Mouse (Mus musculus): ENCODE results near the gene Ncln. TPM values are rescaled to one million over a fixed set of nuclear protein-coding genes. Genes with fewer than 3 reads are reported as not detected.

Gene Ncln
- polyA plus RNA-seq, 1 experiment from 2014 or later = 61.3 TPM

DNA sequence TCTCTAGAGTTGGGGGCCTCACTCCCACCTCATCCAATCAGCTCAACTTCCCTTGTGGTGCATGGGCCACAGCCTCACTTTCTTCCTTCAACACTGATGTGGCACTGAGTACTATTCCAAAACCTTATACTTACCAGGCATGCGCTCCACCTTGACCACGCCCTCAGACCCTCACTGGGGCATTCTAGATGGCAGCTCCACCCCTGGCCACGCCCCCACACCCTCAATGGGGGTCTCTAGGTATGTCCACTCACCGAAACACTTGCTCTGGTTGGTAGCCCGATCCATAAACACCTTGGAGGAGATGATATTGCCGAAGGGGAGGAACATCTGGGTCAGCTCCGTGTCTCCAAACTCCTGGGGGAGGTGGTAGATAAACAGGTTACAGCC, 33.8 kb downstream of the Ncln start:
- no peak overlapping the region for H3K9ac ChIP-seq (ENCODE audit: low read depth, low read length)
- no peaks in the 10 kb centered on the region for H3K27me3 ChIP-seq (ENCODE audit: control insufficient read depth, insufficient read depth, low read depth, low read length)
- no peaks in the 10 kb centered on the region for H3K9me3 ChIP-seq (replicated peaks; ENCODE audit: control insufficient read depth, low read length, poor library complexity, severe bottlenecking)
- no peak overlapping the region for H3K27ac ChIP-seq (ENCODE audit: low read length)
- H3K4me3 ChIP-seq (ENCODE audit: low read depth, low read length) = no peak overlapping the region
- ATAC-seq = no peak
- H3K4me2 ChIP-seq (ENCODE audit: low read length) = no peak overlapping the region
- peaks cover 10% of the 10 kb centered on the region for H3K36me3 ChIP-seq (ENCODE audit: control insufficient read depth, insufficient read depth, low read length)
- WGBS = 44% methylated on average over 7 of the region's 7 CpGs
- H3K4me1 ChIP-seq (ENCODE audit: control insufficient read depth, insufficient read depth, low read length) = peaks cover 6% of the 10 kb centered on the region; the same call in 1 of the 2 replicates

DNA sequence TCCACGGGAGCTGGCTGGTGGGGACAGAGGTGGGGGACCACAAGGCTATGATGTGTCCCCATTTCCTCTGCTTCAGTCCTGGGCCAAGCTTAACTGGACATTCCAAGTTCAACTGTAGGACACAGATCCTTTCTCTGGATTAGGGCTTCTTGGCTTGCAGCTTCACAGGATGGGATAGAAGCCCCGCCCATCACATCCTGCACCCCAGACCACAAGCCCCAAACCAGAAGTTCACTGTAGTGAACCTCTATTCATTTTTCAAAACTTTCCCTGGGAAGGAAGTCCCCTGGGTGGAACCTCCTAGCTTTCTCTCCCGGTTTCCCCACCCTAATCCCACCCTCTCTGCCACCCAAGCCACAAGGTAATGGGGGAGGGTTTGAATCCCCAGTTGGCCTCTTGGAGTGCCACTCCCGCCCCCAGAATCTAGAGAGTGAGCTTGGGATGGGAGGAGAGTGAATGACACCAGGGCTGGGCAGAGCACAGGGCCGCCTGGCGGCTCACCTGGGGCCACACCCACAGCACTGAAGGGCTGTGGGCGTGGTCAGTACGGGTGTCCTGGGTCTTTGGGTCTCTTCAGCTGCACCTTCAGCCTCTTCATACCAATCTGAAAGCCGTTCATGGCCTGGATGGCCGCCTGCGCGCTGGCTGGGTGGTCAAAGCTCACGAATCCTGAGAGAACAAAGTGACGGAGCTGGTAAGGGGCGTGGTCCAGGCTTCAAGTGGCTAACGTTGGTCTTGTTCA, 34.3 kb downstream of the Ncln start:
- H3K4me2 ChIP-seq (ENCODE audit: low read length) = no peak overlapping the region
- 14% methylated on average over 16 of the region's 16 CpGs for WGBS
- no peak overlapping the region for H3K4me3 ChIP-seq (ENCODE audit: low read depth, low read length)
- H3K9ac ChIP-seq (ENCODE audit: low read depth, low read length) = no peak overlapping the region
- H3K27me3 ChIP-seq (ENCODE audit: control insufficient read depth, insufficient read depth, low read depth, low read length) = no peaks in the 10 kb centered on the region
- H3K27ac ChIP-seq (ENCODE audit: low read length) = no peak overlapping the region
- H3K4me1 ChIP-seq (ENCODE audit: control insufficient read depth, insufficient read depth, low read length) = peaks cover 6% of the 10 kb centered on the region; the same call in 1 of the 2 replicates
- no peak for ATAC-seq
- no peaks in the 10 kb centered on the region for H3K9me3 ChIP-seq (replicated peaks; ENCODE audit: control insufficient read depth, low read length, poor library complexity, severe bottlenecking)
- H3K36me3 ChIP-seq (ENCODE audit: control insufficient read depth, insufficient read depth, low read length) = peaks cover 6% of the 10 kb centered on the region

DNA sequence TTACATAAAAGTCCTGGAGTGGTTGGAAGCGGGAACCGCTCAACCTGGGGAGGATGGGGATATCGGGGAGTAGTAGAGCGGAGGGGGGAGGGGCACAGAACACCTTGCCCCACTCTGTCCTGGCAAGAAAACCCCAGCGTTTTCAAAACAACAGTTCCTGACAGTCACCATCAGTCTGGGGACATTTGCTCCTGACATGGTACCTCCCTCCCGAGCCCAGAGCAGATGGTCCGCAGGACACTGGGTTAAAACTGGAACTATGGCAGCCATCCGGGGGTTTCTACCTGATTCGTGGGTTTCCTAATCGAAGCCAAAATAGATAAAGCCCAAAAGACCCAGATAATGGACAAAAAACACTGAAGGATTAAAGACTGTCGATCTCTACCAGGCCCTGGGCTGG, 35.2 kb downstream of the Ncln start:
- Histone ChIP-seq H3K36me3 (ENCODE audit: control insufficient read depth, insufficient read depth, low read length) (peaks cover 3% of the 10 kb centered on the region; the same call in 1 of the 2 replicates), H3K4me2 (ENCODE audit: low read length) (no peak overlapping the region), H3K4me3 (ENCODE audit: low read depth, low read length) (no peak overlapping the region), H3K9ac (ENCODE audit: low read depth, low read length) (no peak overlapping the region), H3K4me1 (ENCODE audit: control insufficient read depth, insufficient read depth, low read length) (peaks cover 6% of the 10 kb centered on the region; the same call in 1 of the 2 replicates), H3K27me3 (ENCODE audit: control insufficient read depth, insufficient read depth, low read depth, low read length) (peaks cover 6% of the 10 kb centered on the region), H3K27ac (ENCODE audit: low read length) (no peak overlapping the region), H3K9me3 (replicated peaks; ENCODE audit: control insufficient read depth, low read length, poor library complexity, severe bottlenecking) (no peaks in the 10 kb centered on the region)
- ATAC-seq = no peak
- 48% methylated on average over 11 of the region's 11 CpGs for WGBS

- WGBS = 33% methylated on average over 20 of the region's 20 CpGs
- Histone ChIP-seq H3K9me3 (replicated peaks; ENCODE audit: control insufficient read depth, low read length, poor library complexity, severe bottlenecking) (no peaks in the 10 kb centered on the region), H3K9ac (ENCODE audit: low read depth, low read length) (no peak overlapping the region), H3K4me2 (ENCODE audit: low read length) (no peak overlapping the region), H3K27ac (ENCODE audit: low read length) (no peak overlapping the region), H3K36me3 (ENCODE audit: control insufficient read depth, insufficient read depth, low read length) (peaks cover 3% of the 10 kb centered on the region; the same call in 1 of the 2 replicates), H3K27me3 (ENCODE audit: control insufficient read depth, insufficient read depth, low read depth, low read length) (peaks cover 9% of the 10 kb centered on the region), H3K4me3 (ENCODE audit: low read depth, low read length) (no peak overlapping the region), H3K4me1 (ENCODE audit: control insufficient read depth, insufficient read depth, low read length) (peaks cover 6% of the 10 kb centered on the region; the same call in 1 of the 2 replicates)
- no peak for ATAC-seq
These were observed 35.7 kb downstream of the Ncln start for GRCm38 (mm10) chr10:81460471-81460870.

DNA sequence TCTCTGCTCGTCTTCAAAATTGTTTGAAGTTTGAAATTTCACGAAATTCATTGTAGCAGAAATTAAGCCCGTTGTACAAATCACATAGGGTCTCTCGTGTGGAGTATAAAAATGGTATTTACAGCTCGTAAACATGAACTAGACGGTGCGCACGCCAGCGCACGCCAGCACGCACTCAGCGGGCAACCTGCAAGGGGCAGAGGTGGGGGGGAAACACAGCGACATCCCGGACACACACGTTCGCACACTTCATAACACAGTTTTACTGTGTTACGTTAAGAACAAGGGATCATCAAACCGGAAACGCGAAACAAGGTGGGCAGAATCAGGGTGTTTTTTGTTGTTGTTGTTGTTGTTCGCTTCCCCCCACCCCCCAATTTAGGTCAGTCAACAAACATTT, 36.8 kb downstream of the Ncln start:
- H3K4me1 ChIP-seq (ENCODE audit: control insufficient read depth, insufficient read depth, low read length) = peaks cover 2% of the 10 kb centered on the region; the same call in 1 of the 2 replicates
- H3K4me2 ChIP-seq (ENCODE audit: low read length) = no peak overlapping the region
- ATAC-seq = no peak
- no peak overlapping the region for H3K27ac ChIP-seq (ENCODE audit: low read length)
- H3K9ac ChIP-seq (ENCODE audit: low read depth, low read length) = no peak overlapping the region
- H3K27me3 ChIP-seq (ENCODE audit: control insufficient read depth, insufficient read depth, low read depth, low read length) = peaks cover 19% of the 10 kb centered on the region
- WGBS = 73% methylated on average over 21 of the region's 21 CpGs
- peaks cover 3% of the 10 kb centered on the region; the same call in 1 of the 2 replicates for H3K36me3 ChIP-seq (ENCODE audit: control insufficient read depth, insufficient read depth, low read length)
- H3K9me3 ChIP-seq (replicated peaks; ENCODE audit: control insufficient read depth, low read length, poor library complexity, severe bottlenecking) = no peaks in the 10 kb centered on the region
- H3K4me3 ChIP-seq (ENCODE audit: low read depth, low read length) = no peak overlapping the region

- no peak overlapping the region for H3K9ac ChIP-seq (ENCODE audit: low read depth, low read length)
- no peaks in the 10 kb centered on the region for H3K9me3 ChIP-seq (replicated peaks; ENCODE audit: control insufficient read depth, low read length, poor library complexity, severe bottlenecking)
- WGBS = 86% methylated on average over 6 of the region's 6 CpGs
- H3K4me3 ChIP-seq (ENCODE audit: low read depth, low read length) = no peak overlapping the region
- H3K36me3 ChIP-seq (ENCODE audit: control insufficient read depth, insufficient read depth, low read length) = peaks cover 3% of the 10 kb centered on the region; the same call in 1 of the 2 replicates
- no peaks in the 10 kb centered on the region for H3K4me1 ChIP-seq (ENCODE audit: control insufficient read depth, insufficient read depth, low read length)
- no peak overlapping the region for H3K4me2 ChIP-seq (ENCODE audit: low read length)
- no peak for ATAC-seq
- no peak overlapping the region for H3K27ac ChIP-seq (ENCODE audit: low read length)
- H3K27me3 ChIP-seq (ENCODE audit: control insufficient read depth, insufficient read depth, low read depth, low read length) = peaks cover 29% of the 10 kb centered on the region
These were observed 37.9 kb downstream of the Ncln start for GRCm38 (mm10) chr10:81458267-81458666.

DNA sequence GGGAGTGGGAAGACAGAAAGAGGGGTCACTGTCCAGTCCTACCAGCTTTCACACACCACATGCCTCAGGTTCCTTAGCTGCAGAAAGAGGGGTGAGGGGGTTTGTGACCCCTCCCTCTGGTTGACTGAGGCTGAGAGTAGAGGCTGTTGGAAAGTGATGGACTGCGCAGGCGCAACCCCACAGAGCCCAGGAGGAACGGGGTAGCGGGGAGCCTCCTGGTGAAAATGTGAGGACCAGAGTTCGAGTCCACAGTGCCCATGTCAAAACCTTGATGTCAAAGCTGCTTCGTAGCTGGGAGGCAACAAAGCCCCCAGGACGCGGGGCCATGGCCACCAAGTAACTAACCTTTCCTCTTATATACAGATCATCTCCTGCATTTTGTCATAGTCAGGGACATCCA, 38.6 kb downstream of the Ncln start:
- Histone ChIP-seq H3K9me3 (replicated peaks; ENCODE audit: control insufficient read depth, low read length, poor library complexity, severe bottlenecking) (no peaks in the 10 kb centered on the region), H3K36me3 (ENCODE audit: control insufficient read depth, insufficient read depth, low read length) (peaks cover 3% of the 10 kb centered on the region; the same call in 1 of the 2 replicates), H3K4me1 (ENCODE audit: control insufficient read depth, insufficient read depth, low read length) (no peaks in the 10 kb centered on the region), H3K4me3 (ENCODE audit: low read depth, low read length) (no peak overlapping the region), H3K27me3 (ENCODE audit: control insufficient read depth, insufficient read depth, low read depth, low read length) (peaks cover 35% of the 10 kb centered on the region), H3K9ac (ENCODE audit: low read depth, low read length) (no peak overlapping the region), H3K4me2 (ENCODE audit: low read length) (no peak overlapping the region), H3K27ac (ENCODE audit: low read length) (no peak overlapping the region)
- 82% methylated on average over 8 of the region's 8 CpGs for WGBS
- no peak for ATAC-seq

GRCm38 (mm10) chr10:81456983-81457563, 39.1 kb downstream of the Ncln start:
- Histone ChIP-seq H3K27me3 (ENCODE audit: control insufficient read depth, insufficient read depth, low read depth, low read length) (peaks cover 40% of the 10 kb centered on the region), H3K9me3 (replicated peaks; ENCODE audit: control insufficient read depth, low read length, poor library complexity, severe bottlenecking) (no peaks in the 10 kb centered on the region), H3K4me1 (ENCODE audit: control insufficient read depth, insufficient read depth, low read length) (no peaks in the 10 kb centered on the region), H3K4me3 (ENCODE audit: low read depth, low read length) (no peak overlapping the region), H3K4me2 (ENCODE audit: low read length) (no peak overlapping the region), H3K27ac (ENCODE audit: low read length) (no peak overlapping the region), H3K36me3 (ENCODE audit: control insufficient read depth, insufficient read depth, low read length) (no peaks in the 10 kb centered on the region), H3K9ac (ENCODE audit: low read depth, low read length) (no peak overlapping the region)
- WGBS = 56% methylated on average over 12 of the region's 12 CpGs
- no peak for ATAC-seq

GRCm38 (mm10) chr10:81455181-81455895, 40.9 kb downstream of the Ncln start, which contains the start of gene Nfic:
Nfic (minus strand) TSS chr10:81455635.
- no peak within 1 kb of the TSS for H3K4me3 ChIP-seq (ENCODE audit: low read depth, low read length)
- no peak within 1 kb of the TSS for H3K9ac ChIP-seq (ENCODE audit: low read depth, low read length)
- peaks cover 53% of the 10 kb centered on the region for H3K27me3 ChIP-seq (ENCODE audit: control insufficient read depth, insufficient read depth, low read depth, low read length)
- WGBS = 69% methylated on average over 28 of the region's 28 CpGs
- no peaks in the 10 kb centered on the region for H3K9me3 ChIP-seq (replicated peaks; ENCODE audit: control insufficient read depth, low read length, poor library complexity, severe bottlenecking)
- no peaks in the 10 kb centered on the region for H3K4me1 ChIP-seq (ENCODE audit: control insufficient read depth, insufficient read depth, low read length)
- H3K4me2 ChIP-seq (ENCODE audit: low read length) = no peak within 1 kb of the TSS
- H3K36me3 ChIP-seq (ENCODE audit: control insufficient read depth, insufficient read depth, low read length) = no peaks in the 10 kb centered on the region
- ATAC-seq = no peak
- no peak within 1 kb of the TSS for H3K27ac ChIP-seq (ENCODE audit: low read length)

All from midbrain, embryonic 16.5 days (tissue).